Mouse (Mus musculus) kidney, postnatal 14 days (tissue): ENCODE measurements around the gene Gas7.

ENCODE experiments used
- DNase-seq: peaks from one replicate; pipeline ENCODE4 v3.0.0; 2022; ENCODE audit warnings: mixed read lengths

The Gas7 gene

DNA sequence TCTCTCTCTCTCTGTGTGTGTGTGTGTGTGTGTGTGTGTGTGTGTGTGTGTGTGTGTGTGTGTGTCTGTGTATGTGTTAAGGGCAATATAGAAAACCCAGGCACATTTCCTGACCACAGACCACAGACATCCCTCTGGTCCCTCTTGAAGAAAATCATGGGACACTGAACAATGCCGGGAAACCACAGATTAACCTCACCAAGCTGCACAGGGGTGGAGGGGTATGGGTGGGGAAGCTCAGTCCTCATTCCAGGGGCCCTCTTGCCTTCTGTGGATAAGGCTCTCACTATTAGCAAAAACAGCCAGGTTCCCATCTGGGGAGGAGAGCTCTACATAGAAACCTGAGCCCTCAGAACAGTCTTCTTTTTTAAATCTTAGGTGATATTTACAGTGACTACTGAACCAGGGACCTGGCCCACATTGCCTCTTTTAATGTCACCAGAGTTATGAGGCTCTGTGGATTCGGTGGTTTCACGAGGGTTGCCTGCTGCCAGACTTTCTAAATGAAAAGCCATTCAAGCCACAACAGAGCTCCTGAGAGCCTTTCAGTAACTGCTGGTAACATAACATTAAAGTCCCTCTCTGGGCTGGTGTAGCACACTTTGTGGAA lies 178.5 kb downstream of the Gas7 start:
- no peak for DNase-seq

- DNase-seq = no peak
These were observed 181.0 kb downstream of the Gas7 start for GRCm38 (mm10) chr11:67636201-67636600.

DNA sequence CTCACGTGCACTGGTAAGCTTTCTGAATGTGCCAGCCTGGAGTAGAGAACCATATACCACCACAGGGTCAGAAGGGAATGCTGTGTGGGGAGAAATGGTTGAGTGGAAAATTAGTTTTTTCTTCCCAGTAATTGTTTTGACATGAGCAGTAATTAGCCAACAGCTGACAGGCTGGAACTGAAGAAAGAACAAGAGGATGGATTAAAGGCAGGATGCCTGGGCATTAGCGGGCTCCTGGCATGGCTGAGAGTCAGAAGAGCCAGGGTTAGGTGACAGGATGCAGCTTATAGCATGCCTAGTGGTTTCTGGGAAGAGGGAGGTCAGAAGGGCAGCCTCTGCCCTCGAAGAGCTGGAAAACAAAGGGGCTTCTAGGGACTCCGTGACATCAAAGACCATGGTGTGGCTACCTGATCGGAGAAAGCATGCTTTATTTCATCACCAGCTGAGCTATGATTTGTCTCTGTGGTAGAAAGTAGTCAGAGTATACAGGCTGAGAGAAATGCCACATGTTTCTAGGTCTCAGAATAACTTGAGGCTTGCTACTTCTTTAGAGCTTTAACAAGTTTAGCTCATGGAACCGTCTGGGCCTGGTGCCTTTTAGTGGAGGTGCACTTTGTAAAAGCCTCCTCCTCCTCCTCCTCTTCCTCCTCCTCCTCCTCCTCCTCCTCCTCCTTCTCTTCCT lies 181.8 kb downstream of the Gas7 start:
- DNase-seq = no peak

- no peak for DNase-seq
These were observed 183.2 kb downstream of the Gas7 start for GRCm38 (mm10) chr11:67638401-67638800.

DNA sequence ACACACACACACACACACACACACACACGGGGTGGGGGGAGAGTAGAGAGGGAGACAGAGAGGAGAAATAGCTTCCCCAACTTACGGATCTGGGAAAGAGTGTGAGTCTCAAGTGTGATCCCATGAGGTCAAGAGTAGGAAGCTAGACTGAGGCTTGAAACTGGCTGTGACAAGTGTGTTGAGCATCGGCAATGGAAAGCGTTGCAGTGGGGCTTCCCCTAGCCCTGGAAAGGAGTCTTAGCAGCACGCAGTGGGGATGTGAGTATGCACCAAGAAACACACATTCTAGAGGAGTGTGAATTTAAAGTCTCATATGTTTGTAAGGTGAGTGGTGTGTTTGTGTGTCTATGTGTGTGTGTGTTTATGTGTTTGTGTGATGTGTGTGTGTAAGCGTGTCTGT lies 185.1 kb downstream of the Gas7 start:
- DNase-seq = no peak

- no peak for DNase-seq
These were observed 187.2 kb downstream of the Gas7 start for GRCm38 (mm10) chr11:67642421-67642820.

- no peak for DNase-seq
These were observed 187.6 kb downstream of the Gas7 start for GRCm38 (mm10) chr11:67642835-67643234.

DNA sequence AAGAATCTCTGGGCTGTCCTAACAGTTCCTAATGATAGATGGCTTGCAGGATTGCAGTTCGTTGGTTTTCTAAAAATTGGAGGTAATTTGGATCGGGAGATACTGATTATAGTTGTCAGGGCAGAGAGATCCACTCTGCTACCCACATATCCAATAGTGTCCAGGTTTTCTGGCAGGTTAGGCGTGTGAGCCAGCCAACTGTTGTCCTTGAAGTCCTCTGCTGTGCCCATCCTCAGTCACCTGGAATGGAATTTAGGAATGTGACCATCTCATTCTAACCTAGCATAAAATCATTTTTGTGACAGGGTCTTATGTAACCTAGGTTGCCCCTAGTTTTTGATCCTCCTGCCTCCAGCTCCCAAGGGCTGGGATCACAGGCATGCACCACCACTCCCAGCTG lies 188.2 kb downstream of the Gas7 start:
- DNase-seq = no peak

DNA sequence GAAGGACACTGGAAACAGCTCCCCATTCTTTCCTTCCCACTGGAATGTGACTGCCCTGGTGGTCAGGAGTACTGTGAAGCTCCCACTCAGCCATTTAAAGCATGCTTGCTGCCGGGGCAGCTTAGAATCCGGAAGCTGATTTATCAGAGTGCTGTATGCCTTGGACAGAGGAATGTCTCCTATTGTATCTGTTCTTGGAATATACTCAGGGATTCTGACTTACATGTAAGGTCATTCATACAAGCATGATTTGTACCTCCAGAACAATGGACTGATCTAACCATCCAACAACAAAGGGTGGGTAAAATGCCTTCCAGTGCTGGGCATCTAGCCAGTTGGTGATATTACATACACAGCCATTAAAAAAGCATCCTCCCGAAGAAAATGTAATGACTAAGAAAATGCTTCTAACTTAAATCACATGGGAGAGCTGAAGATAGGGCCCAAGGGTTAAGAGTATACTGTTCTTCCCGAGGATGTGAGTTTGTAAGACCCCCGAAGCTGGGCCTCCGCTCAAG lies 189.5 kb downstream of the Gas7 start:
- peak; percentile 39 for DNase-seq

DNA sequence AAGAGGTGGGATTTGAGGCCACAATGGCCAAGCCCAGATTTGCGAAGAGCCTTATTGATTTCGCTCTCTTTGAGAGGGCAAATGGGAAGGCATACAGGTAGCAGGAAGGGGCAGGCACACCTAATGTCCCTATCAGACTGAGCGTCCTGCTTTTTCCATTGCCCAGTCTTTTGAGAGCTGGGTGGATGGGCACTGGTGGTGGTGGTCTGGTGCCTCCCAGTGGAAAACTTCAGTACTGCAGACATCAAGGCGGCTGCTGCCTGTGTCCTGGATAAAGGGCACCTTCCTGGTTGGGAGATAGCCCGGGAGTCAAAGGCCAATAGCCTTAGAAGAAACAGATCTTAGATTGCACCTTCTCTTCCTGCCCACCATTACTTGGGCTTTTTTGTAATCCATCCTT lies 192.5 kb downstream of the Gas7 start:
- DNase-seq = peak; percentile 83

- DNase-seq = no peak
These were observed 193.6 kb downstream of the Gas7 start for GRCm38 (mm10) chr11:67648651-67649407.

- no peak for DNase-seq
These were observed 194.9 kb downstream of the Gas7 start for GRCm38 (mm10) chr11:67649971-67650707.

GRCm38 (mm10) chr11:67651731-67652130 lies 196.5 kb downstream of the Gas7 start:
- no peak for DNase-seq

DNA sequence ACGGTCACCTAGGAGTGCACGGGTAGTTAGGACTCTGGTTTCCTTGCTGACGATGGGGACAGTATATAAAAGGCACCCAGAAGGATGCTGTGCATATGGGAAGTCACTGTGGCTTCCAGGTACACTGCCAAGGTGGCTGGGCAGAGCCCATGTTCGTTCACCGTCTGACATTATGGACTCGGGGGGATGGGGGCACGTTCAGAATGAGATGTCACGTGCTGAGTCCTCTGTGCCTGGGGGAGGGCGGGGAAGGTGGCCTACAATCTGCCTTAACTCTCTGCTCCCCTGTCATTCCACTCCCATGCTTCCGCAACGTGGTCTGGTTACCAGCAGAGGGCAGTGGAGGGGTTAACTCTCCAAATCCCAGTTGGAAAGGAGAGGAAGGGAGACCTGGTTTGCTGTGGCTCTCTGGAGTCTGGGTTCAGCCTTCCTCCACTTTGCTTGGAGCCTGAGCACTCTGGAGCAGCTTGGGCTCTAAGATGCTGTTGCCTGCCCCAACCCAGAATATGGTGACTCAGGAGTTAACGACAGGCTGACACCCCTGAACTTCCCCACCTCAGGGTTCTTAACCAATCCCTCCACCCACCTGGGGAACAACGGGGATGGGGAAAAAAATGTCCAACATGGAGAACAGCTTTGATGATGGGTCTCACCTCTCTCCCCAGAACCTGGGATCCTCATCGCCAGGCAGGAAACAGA lies 197.1 kb downstream of the Gas7 start:
- no peak for DNase-seq

DNA sequence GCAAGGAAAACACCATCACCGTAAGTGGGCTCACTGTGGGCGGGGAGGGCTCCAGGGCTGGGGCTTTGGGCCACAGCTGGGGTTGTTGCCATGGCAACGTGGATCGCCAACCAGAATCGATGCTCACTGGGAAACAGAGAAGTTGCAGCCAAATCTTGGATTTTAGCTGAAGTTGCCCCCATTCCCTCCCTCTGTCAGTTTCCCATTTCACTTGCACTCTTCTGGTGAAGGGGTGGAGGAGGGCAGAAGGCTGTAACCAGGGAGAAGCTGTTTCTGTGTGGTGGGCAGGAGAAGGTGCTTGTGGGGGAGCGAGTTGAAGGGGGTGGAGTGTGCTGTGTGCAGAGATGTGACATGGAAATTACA lies 197.6 kb downstream of the Gas7 start:
- DNase-seq = no peak

- no peak for DNase-seq
These were observed 198.4 kb downstream of the Gas7 start for GRCm38 (mm10) chr11:67653521-67654090.

GRCm38 (mm10) chr11:67654514-67654913 lies 199.3 kb downstream of the Gas7 start:
- DNase-seq = no peak

DNA sequence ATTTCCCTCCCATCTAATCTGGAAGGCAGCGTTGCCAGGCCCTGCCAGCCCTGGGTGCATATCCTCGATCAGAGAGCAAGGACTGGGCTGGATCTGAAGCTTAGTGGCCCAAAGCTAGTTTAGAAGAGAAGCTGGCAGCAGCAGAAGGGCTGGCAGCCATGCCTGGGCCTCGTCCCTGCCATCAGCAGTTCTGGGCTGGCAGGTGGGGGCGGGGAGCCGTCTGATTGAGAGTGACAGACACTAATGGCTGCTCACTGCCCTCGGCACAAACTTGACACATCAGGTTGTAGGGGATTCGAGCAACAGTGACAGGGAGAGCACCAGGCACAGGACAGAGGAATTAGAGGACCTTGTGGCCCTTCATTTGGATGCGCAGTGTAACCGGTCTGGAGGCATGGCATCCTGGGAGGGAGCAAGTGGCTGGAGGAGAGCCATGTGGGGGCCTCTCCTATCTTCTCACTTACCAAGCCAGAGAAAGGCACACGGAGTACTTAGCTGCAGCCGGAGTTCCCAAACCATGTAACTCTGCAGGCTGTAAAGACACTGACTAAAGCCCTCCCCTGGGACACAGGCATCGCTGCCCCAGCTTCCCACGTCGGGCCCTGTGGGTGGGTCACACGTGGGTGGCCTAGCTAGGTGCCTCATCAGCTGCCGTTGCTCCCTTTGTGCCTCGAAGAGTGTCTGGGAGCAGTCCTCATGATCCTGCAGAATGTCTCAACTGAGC lies 200.2 kb downstream of the Gas7 start:
- no peak for DNase-seq

DNA sequence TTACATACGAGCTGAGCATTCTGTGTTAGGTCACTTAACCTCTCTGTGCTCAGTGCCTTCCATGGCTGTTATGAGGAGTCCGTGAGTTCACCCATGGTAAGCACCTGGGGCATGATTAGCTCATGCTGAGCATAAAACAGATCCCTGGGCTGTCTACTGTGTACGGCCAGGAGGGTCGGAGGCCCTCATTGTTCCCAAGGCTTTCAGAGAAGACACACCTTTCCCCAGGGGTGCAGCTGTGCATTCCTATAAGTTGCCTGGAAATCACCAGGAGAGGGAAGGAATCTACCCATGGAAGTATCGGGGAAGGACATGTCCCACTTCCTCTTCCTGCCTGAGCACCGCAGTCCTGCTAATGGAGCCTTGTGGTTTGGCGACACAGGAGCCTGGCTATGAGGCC lies 201.1 kb downstream of the Gas7 start:
- no peak for DNase-seq

GRCm38 (mm10) chr11:67656811-67657210 lies 201.6 kb downstream of the Gas7 start:
- no peak for DNase-seq

DNA sequence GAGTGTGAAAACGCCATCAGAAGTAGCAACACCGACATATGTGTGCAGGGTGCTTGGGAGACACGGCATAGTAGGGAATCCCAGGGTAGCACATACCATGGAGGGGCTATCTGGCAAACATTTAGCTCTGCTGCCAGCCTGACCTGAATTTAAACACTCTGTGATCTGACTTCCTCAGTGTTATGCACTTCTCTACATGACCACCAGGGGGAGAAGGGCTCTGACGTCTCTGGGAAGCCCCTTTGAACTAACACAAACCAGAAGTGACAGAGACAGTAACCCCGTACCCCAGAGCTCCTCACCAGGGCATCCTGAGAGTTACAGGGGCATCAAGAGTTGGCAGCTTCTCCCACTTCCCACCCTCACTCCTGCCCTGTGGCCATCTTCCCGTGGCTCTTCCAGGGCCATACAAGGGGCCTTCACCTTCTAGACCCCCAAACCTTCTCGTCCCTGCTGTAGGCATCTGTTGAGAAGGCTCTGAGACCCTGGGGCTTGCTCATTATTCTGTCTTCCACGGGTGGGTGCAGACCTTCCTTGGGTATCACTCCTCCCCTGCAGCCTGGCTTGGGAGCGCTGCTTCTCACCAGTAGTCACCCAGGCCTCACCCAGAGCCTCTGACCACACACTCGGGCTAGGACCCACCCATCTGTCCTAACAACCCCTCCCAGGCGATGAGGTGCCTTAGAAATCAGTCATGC lies 202.6 kb downstream of the Gas7 start:
- peak; percentile 56 for DNase-seq
